Mouse (Mus musculus): ENCODE results near the gene Defb35.
"Not testable (repeated sequence)": the region's sequence is repeated elsewhere in the genome, so short reads cannot be mapped to it uniquely, and the experiment has no call there.

Defb35 gene

DNA sequence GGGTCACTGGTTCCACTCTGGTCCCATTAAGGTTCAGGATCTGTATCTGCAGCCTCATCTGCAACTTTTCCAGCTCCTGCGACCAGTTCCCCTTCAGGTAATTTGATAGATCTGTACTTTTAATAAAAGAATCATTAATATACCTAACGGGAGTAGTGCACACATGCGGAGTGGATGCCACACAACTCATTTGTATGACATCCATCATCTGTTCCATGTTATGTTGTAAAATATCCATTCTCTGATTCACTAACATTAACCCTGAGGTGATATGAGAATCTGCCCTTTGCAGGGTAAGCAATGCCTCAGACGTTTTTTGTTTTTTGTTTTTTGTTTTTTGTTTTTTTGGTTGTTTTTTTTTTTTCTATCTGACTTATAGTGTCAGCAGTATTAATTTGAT, at the start of gene Defb35:
Defb35 (plus strand) TSS at position 301 of the 400 bp plus-strand sequence.
- DNase-seq (ENCODE audit: low spot score in 2 of 2) = not testable (repeated sequence)

DNA sequence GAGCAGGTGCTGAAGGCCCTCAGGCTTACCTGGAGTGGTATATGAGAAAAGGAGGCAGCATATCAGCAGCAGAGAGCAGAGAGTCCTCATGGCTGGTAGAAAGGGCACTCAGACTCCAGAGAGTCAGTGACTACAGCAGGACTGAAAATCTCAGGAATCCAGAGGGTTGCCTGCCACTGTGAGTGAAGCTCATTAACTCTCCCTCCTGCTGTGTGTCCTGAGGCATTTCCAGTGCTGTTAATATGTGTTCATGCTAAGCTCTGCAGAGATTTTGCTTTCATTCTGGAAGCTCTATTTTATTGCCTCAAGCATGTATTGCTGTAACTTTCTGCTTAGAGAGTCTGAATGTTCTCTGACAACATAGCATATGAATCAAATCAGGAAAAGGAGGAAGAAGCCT, 31.9 kb upstream of the Defb35 start, which contains the start of gene Defb11:
Defb11 (minus strand) TSS at position 123 of the 400 bp plus-strand sequence.
- not testable (repeated sequence) for DNase-seq (ENCODE audit: low spot score in 2 of 2)

DNA sequence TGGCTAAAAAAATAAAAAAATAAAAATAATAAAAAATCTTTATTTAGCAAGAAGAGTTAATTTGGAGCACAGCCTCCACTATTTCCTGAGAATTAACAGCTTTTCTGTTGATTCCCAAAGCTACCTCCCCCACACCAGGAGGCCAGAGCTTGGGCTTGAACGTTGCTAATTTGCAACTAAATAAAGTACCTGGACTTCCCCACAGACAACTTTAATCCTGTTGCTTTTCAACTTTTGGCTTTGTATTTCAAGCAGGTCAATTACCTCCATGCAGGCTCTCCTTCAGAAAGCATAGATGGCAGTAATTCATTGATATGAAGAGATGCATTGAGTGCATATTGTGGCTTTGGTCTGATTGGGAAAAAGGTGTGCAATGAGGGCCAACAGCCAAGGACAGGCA, 26.2 kb upstream of the Defb35 start:
- no peak for DNase-seq (ENCODE audit: low spot score in 2 of 2)

GRCm38 (mm10) chr8:21912554-21912953, 25.6 kb upstream of the Defb35 start:
- DNase-seq (ENCODE audit: low spot score in 2 of 2) = no peak

DNA sequence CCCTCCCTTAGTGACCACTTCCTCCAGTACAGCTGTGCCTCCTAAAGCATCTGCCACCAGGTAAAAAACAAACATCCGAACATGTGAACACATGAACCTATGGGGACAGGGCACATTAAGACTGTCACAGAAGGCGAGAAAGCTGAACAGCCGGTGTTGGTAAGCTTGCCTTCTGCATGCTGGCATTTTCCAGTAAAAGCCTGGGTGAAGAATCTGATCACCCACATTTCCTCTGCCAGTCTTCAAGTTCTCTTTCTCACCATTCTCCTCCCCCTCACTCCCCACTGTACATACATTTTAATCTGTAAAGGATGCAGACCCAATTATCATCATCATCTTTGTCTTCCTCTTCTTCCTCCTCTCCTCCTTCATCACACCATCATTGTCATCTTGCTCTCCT, 22.5 kb upstream of the Defb35 start:
- DNase-seq (ENCODE audit: low spot score in 2 of 2) = no peak

- DNase-seq (ENCODE audit: low spot score in 2 of 2) = not testable (repeated sequence)
These were observed 7.4 kb upstream of the Defb35 start for GRCm38 (mm10) chr8:21930754-21931153.

DNA sequence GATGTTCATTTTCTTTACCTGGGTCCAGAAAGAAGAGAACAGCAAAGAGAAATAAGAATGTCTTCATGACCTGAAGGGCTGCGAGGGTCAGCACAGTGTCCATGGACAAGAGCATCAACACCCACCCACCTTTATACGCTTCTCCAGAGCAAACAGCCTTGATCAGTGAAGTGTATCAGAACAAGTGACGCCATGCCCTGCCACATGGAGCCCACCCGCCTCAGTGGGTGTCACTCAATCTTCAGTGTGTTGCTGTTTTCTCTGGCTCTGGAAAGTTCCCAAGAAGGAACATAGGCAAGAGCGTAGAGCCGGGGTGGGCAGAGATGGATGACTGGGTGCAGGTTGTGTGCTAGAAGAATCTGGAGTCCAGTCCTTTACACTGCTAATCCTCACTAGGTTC, 5.5 kb upstream of the Defb35 start, which contains the start of gene Defb15:
Defb15 (minus strand) TSS at position 101 of the 400 bp plus-strand sequence.
- DNase-seq (ENCODE audit: low spot score in 2 of 2) = no peak

- DNase-seq (ENCODE audit: low spot score in 2 of 2) = no peak
These were observed 8.3 kb downstream of the Defb35 start, which contains the start of gene Defb13 for GRCm38 (mm10) chr8:21946462-21946861. TSS of gene Defb13 (plus strand) at chr8:21946762.

GRCm38 (mm10) chr8:21947311-21948017, 9.3 kb downstream of the Defb35 start:
- no peak for DNase-seq (ENCODE audit: low spot score in 2 of 2)

DNA sequence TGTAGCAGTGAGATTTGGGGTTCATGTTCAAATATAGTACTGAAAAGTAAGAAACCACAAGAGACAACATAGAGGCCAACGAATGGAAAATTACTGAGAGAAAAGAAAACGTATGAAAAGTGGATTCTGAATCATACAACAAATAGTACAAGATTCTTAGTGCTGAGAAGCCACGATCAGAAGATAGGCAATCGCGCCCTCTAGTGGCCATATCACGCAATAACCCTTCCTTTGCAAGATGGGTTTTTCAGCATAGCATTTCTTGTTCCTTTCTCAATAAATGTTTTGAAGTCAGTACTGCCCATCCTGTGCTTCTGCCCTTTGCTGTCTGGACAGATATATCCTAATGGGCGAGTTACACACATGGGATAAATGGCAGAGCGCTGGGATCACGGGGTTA, 17.2 kb downstream of the Defb35 start:
- peak; percentile 7 to 44 for DNase-seq (ENCODE audit: low spot score in 2 of 2)

GRCm38 (mm10) chr8:21956336-21956735, 18.2 kb downstream of the Defb35 start:
- DNase-seq (ENCODE audit: low spot score in 2 of 2) = no peak

GRCm38 (mm10) chr8:21958414-21958813, 20.3 kb downstream of the Defb35 start, which contains the start of gene Fam90a1a:
TSS of gene Fam90a1a (plus strand) at chr8:21958714.
- DNase-seq (ENCODE audit: low spot score in 2 of 2) = no peak

DNA sequence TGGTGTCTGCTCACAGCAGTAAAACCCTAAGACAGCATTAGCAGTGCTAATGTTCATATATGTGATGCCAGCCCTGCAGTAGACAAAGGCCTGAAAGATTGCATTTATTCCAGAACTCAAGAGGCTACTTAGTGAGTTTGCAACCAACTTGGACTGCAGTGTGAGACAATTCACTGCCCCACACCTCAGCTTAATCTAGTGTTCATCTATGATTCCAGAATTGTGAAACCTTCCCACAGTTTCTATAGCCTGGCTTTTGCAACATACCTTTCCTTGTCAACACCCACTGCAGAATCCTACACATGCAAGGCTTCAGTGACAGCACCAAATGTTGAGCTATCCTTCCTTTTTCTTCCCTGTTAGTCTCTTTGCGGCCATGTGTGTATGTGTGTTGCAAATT, 28.5 kb downstream of the Defb35 start:
- DNase-seq (ENCODE audit: low spot score in 2 of 2) = no peak

GRCm38 (mm10) chr8:21969475-21969874, 31.3 kb downstream of the Defb35 start, which contains the start of gene Ccdc70:
TSS of gene Ccdc70 (plus strand) at chr8:21969775.
- no peak for DNase-seq (ENCODE audit: low spot score in 2 of 2)

DNA sequence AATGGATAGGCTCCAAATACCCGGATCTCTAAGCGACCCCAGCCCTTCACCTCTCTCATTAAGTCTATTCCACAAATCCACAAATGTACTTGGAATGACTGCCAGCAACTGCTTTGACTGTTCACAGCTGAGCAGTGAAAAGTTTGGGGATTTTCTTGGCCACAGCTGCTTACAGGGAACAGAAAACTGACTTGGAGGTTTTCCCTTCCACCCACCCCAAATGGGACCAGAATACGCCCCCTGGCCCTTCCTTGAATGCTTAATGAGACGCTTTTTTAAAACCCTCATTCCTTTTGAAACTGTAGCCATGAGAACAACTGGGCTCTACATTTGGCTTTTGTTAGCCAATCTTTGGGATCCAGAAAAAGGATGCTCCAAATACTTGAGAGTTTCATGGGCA, 40.0 kb downstream of the Defb35 start:
- DNase-seq (ENCODE audit: low spot score in 2 of 2) = no peak

- no peak for DNase-seq (ENCODE audit: low spot score in 2 of 2)
These were observed 43.6 kb downstream of the Defb35 start for GRCm38 (mm10) chr8:21981664-21982337.
